Mouse (Mus musculus) CH12.LX (cell line): Measurements from ENCODE around the gene Kdelr2.
A peak's percentile ranks its signal among the peaks of the same experiment; 100 is the strongest.

Experiments
- CTCF ChIP-seq, 2 experiments: IDR thresholded peaks in 1 of 2; conservative IDR thresholded peaks in 1 of 2; 2 replicates each; pipeline ENCODE4 v1.5.1; 2011 to 2012; ENCODE audit warnings: low read depth in 2 of 2, low read length in 2 of 2, improper control_type of control experiment in 1 of 2, inconsistent platforms in 1 of 2, mild to moderate bottlenecking in 1 of 2, moderate library complexity in 1 of 2
- JUND ChIP-seq: conservative IDR thresholded peaks from 2 replicates; pipeline ENCODE4 v1.6.1; 2011; ENCODE audit warnings: low read depth, low read length, improper control_type of control experiment
- POLR2A ChIP-seq: IDR thresholded peaks from 2 replicates; pipeline ENCODE4 v1.6.1; 2011; ENCODE audit warnings: low read depth, mild to moderate bottlenecking, improper control_type of control experiment, low read length
- ZC3H11A ChIP-seq: IDR thresholded peaks from 2 replicates; pipeline ENCODE4 v1.6.1; 2012; ENCODE audit warnings: low read depth, mild to moderate bottlenecking, inconsistent platforms, low read length, improper control_type of control experiment

- TF ChIP-seq ZC3H11A (no peak), POLR2A (no peak), JUND (no peak), CTCF (conservative IDR thresholded peaks at IDR 0.05 in 1 of 2, IDR thresholded peaks at IDR 0.05 in 1 of 2; ENCODE audit: low read depth in 2 of 2, low read length in 2 of 2) (peak; percentile 85 to 94)
Measured at GRCm38 (mm10) chr5:143423899-143424519, 20.4 kb downstream of the Kdelr2 start.
